ENCODE assay signal across 8 mouse cellular contexts in genomic region chr4:43431690-43432089, GRCm38 (mm10). TPM values are rescaled to one million over a fixed set of nuclear protein-coding genes. Genes with fewer than 3 reads are reported as not detected.
DNase-seq lines count a peak whose midpoint lies in the region; ATAC-seq lines count a peak whose summit lies in the region.

No protein-coding gene starts in this region.

- DNase-seq in MN1 (ENCODE audit: low spot score): peak; percentile 76
- peak; percentile 87 for DNase-seq in c-Kit-positive CD71-positive TER-119-positive erythroid progenitor cells, embryonic 14.5 days (ENCODE audit: low spot score)
- DNase-seq in layer of hippocampus, adult 9-11 months: peak; percentile 85
- DNase-seq in lung, postnatal 14 days: peak; percentile 92
- peak; percentile 74 for DNase-seq in retina, postnatal 7 days (ENCODE audit: low read depth, low spot score)
- peak; percentile 72 to 83 for DNase-seq in urinary bladder, postnatal 4 days (ENCODE audit: low spot score in 2 of 2)

- ATAC-seq in forebrain, embryonic 16.5 days: peak; percentile 60
- ATAC-seq in hindbrain, embryonic 12.5 days (ENCODE audit: low FRiP score): peak; percentile 48; the same call in 1 of the 2 replicates

- H3K27ac ChIP-seq in forebrain, embryonic 16.5 days (ENCODE audit: low read length): peak overlapping the region; percentile 77
- H3K27ac ChIP-seq in hindbrain, embryonic 12.5 days: peak overlapping the region; percentile 79

- WGBS in forebrain, embryonic 16.5 days: 2% methylated on average over 4 of the region's 4 CpGs
- WGBS in hindbrain, embryonic 12.5 days: 9% methylated on average over 4 of the region's 4 CpGs

- H3K4me2 ChIP-seq in forebrain, embryonic 16.5 days (ENCODE audit: low read length): no peak overlapping the region
- no peak overlapping the region for H3K4me2 ChIP-seq in hindbrain, embryonic 12.5 days (replicated peaks)

- no peaks in the 10 kb centered on the region for H3K9me3 ChIP-seq in forebrain, embryonic 16.5 days (ENCODE audit: control insufficient read depth, low read length)
- H3K9me3 ChIP-seq in hindbrain, embryonic 12.5 days (replicated peaks): no peaks in the 10 kb centered on the region

- peaks cover 3% of the 10 kb centered on the region; the same call in 1 of the 2 replicates for H3K36me3 ChIP-seq in forebrain, embryonic 16.5 days (ENCODE audit: control insufficient read depth, insufficient read depth)
- peaks cover 2% of the 10 kb centered on the region; the same call in 1 of the 2 replicates for H3K36me3 ChIP-seq in hindbrain, embryonic 12.5 days

- H3K27me3 ChIP-seq in forebrain, embryonic 16.5 days (replicated peaks; ENCODE audit: control insufficient read depth, insufficient read depth, low read length): peaks cover 5% of the 10 kb centered on the region; the same call in 1 of the 2 replicates
- H3K27me3 ChIP-seq in hindbrain, embryonic 12.5 days: peaks cover 32% of the 10 kb centered on the region

- H3K9ac ChIP-seq in forebrain, embryonic 16.5 days (replicated peaks; ENCODE audit: low read depth, low read length): no peak overlapping the region
- no peak overlapping the region for H3K9ac ChIP-seq in hindbrain, embryonic 12.5 days

- H3K4me3 ChIP-seq in forebrain, embryonic 16.5 days (replicated peaks; ENCODE audit: low read length): no peak overlapping the region
- H3K4me3 ChIP-seq in hindbrain, embryonic 12.5 days: no peak overlapping the region

- H3K4me1 ChIP-seq in forebrain, embryonic 16.5 days (replicated peaks; ENCODE audit: control insufficient read depth, insufficient read depth, low read length): peaks cover 7% of the 10 kb centered on the region; the same call in 1 of the 2 replicates
- peaks cover 21% of the 10 kb centered on the region for H3K4me1 ChIP-seq in hindbrain, embryonic 12.5 days

RNA-seq across cellular contexts. Expression of gene Fam166b, which starts 2.8 kb away (rescaled TPM):
- 0.47 and 0.68 TPM in 2 replicates for polyA plus RNA-seq in forebrain, embryonic 16.5 days (2015; fragmentation: Nextera tagmentation; extraction: Ambion mirVana)
- 1.3 TPM in 1 of 2 replicates, not detected in the other for polyA plus RNA-seq in hindbrain, embryonic 12.5 days (2016; fragmentation: Nextera tagmentation; extraction: Ambion mirVana)

RNA-seq across cellular contexts. Expression of gene Tesk1, which starts 10.0 kb away (rescaled TPM):
- 7.5 and 8.6 TPM in 2 replicates for polyA plus RNA-seq in forebrain, embryonic 16.5 days (2015; fragmentation: Nextera tagmentation; extraction: Ambion mirVana)
- polyA plus RNA-seq in hindbrain, embryonic 12.5 days (2016; fragmentation: Nextera tagmentation; extraction: Ambion mirVana): 15.7 and 16.2 TPM in 2 replicates

RNA-seq across cellular contexts. Expression of gene Cd72, which starts 22.7 kb away (rescaled TPM):
- polyA plus RNA-seq in forebrain, embryonic 16.5 days (2015; fragmentation: Nextera tagmentation; extraction: Ambion mirVana): 3.6 and 6.5 TPM in 2 replicates
- 2.0 and 3.8 TPM in 2 replicates for polyA plus RNA-seq in hindbrain, embryonic 12.5 days (2016; fragmentation: Nextera tagmentation; extraction: Ambion mirVana)

RNA-seq across cellular contexts. Expression of gene Rusc2, which starts 49.9 kb away (rescaled TPM):
- 64.6 and 74.8 TPM in 2 replicates for polyA plus RNA-seq in forebrain, embryonic 16.5 days (2015; fragmentation: Nextera tagmentation; extraction: Ambion mirVana)
- polyA plus RNA-seq in hindbrain, embryonic 12.5 days (2016; fragmentation: Nextera tagmentation; extraction: Ambion mirVana): 55.0 and 68.9 TPM in 2 replicates

RNA-seq across cellular contexts. Expression of gene Sit1, which starts 51.8 kb away (rescaled TPM):
- not detected in 2 replicates for polyA plus RNA-seq in forebrain, embryonic 16.5 days (2015; fragmentation: Nextera tagmentation; extraction: Ambion mirVana)
- polyA plus RNA-seq in hindbrain, embryonic 12.5 days (2016; fragmentation: Nextera tagmentation; extraction: Ambion mirVana): not detected in 2 replicates
